Mouse (Mus musculus): ENCODE results near the gene Tmem212. TPM values are rescaled to one million over a fixed set of nuclear protein-coding genes. Genes with fewer than 3 reads are reported as not detected.
A peak's percentile ranks its signal among the peaks of the same experiment; 100 is the strongest.
"Not testable (repeated sequence)": the region's sequence is repeated elsewhere in the genome, so short reads cannot be mapped to it uniquely, and the experiment has no call there.

Gene Tmem212
- not detected in 2 replicates for polyA plus RNA-seq (2016; fragmentation: Nextera tagmentation; extraction: Ambion mirVana)

DNA sequence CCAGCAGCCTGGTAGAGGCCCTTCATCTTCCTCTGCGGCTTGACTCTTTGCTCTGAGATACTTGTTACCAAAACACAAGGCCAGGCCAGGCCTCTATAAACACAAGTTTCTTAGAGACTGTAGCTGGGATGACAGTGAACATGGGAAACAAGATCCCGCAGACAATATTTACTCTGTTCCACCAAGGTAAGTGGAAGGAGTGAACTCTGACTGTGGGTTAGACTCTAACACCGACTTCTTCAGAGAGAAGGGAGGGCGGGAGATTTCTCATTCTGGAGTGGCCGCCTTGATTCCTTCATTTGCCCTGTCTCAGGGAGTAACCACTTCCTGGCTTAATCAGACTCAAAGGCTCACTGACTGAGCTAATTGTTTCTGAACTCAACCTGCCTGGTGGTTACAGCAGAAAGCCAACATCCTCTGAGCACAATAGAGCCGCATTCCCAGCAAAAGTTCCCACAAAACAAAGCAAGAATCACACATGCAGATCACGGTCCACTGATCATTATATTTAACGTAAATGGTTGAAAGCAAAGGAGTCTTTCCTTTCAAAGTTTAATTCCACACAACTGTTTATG lies at the start of gene Tmem212:
Tmem212 (minus strand) TSS at position 51 of the 575 bp plus-strand sequence.
- H3K36me3 ChIP-seq, result no peaks in the 10 kb centered on the region
- 52% methylated on average over 8 of the region's 8 CpGs for WGBS (ENCODE audit: insufficient replicate concordance)
- H3K27me3 ChIP-seq (replicated peaks), result no peaks in the 10 kb centered on the region
- ATAC-seq, result no peak
- no peak within 1 kb of the TSS for H3K4me2 ChIP-seq
- no peaks in the 10 kb centered on the region for H3K9me3 ChIP-seq (replicated peaks)
- H3K4me1 ChIP-seq, result peaks cover 22% of the 10 kb centered on the region
- H3K9ac ChIP-seq, result no peak within 1 kb of the TSS
- no peak within 1 kb of the TSS for H3K4me3 ChIP-seq
- no peak within 1 kb of the TSS for H3K27ac ChIP-seq

DNA sequence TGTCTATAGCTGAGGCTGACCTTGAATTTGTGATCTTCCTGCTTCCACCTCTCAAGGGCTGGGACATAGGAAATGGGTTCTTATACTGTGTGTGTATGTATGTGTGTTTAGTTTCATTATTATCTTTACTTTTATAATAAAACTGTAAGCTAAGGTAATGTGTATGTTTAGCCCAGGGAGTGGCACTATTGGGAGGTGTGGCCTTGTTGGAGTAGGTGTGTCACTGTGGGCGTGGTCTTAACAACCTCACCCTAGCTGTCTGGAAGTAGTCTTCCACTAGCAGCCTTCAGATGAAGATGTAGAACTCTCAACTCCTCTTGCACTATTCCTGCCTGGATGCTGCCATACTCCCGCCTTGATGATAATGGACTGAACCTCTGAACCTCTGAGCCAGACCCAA lies 49.2 kb upstream of the Tmem212 start:
- H3K4me3 ChIP-seq; H3K36me3 ChIP-seq; H3K27me3 ChIP-seq (replicated peaks); ATAC-seq; H3K9ac ChIP-seq; H3K4me1 ChIP-seq; H3K27ac ChIP-seq; H3K4me2 ChIP-seq; H3K9me3 ChIP-seq (replicated peaks): not testable (repeated sequence)
- WGBS (ENCODE audit: insufficient replicate concordance), result 53% methylated on average over 2 of the region's 2 CpGs

DNA sequence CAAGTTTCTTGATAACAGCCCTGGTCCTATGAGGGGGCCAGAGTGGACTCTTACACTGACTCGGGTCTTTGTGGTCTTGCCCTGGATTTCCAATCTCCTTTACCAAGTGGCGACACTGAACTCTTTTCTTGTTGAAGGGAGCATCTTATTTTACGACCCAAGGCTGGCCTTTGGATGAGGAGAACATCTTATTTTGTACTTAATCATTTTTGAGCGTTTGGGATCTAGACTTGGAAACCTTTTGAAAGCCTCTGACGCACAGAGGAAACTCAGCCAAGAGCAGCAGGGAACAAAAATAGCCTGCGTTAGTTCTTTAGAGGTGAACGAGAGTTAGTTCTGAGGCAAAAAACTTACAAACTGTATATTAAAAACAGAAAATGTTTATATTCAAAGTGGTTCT lies 46.8 kb upstream of the Tmem212 start:
- Histone ChIP-seq H3K4me1 (peaks cover 15% of the 10 kb centered on the region; the same call in 1 of the 2 replicates), H3K4me3 (no peak overlapping the region), H3K9ac (no peak overlapping the region), H3K27me3 (replicated peaks) (peaks cover 16% of the 10 kb centered on the region), H3K36me3 (no peaks in the 10 kb centered on the region), H3K27ac (no peak overlapping the region), H3K9me3 (replicated peaks) (no peaks in the 10 kb centered on the region), H3K4me2 (no peak overlapping the region)
- no peak for ATAC-seq
- 74% methylated on average over 7 of the region's 7 CpGs for WGBS (ENCODE audit: insufficient replicate concordance)

DNA sequence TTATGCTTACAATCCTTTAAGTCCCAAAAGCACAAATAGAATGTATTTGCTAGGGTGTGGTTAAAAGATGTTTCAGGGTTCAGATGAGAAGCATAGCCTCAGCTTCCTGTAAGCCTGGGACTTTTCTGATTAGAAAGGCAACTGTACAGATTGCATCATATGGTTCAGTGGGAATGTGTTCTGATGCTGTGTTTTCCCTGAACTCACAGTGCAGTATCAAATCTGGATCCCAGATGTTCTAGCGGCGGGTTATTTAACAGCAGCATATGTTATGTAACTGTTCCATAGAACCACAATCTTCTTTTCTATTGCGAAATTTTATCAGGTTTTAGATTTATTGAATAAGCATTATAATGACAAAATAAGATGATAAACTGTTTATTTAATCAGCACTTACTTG lies 45.5 kb upstream of the Tmem212 start:
- Histone ChIP-seq H3K9ac (no peak overlapping the region), H3K9me3 (replicated peaks) (no peaks in the 10 kb centered on the region), H3K36me3 (no peaks in the 10 kb centered on the region), H3K4me3 (no peak overlapping the region), H3K4me2 (no peak overlapping the region), H3K27ac (no peak overlapping the region), H3K4me1 (peaks cover 18% of the 10 kb centered on the region; the same call in 1 of the 2 replicates), H3K27me3 (replicated peaks) (peaks cover 22% of the 10 kb centered on the region)
- 69% methylated on average over 3 of the region's 3 CpGs for WGBS (ENCODE audit: insufficient replicate concordance)
- ATAC-seq, result no peak

DNA sequence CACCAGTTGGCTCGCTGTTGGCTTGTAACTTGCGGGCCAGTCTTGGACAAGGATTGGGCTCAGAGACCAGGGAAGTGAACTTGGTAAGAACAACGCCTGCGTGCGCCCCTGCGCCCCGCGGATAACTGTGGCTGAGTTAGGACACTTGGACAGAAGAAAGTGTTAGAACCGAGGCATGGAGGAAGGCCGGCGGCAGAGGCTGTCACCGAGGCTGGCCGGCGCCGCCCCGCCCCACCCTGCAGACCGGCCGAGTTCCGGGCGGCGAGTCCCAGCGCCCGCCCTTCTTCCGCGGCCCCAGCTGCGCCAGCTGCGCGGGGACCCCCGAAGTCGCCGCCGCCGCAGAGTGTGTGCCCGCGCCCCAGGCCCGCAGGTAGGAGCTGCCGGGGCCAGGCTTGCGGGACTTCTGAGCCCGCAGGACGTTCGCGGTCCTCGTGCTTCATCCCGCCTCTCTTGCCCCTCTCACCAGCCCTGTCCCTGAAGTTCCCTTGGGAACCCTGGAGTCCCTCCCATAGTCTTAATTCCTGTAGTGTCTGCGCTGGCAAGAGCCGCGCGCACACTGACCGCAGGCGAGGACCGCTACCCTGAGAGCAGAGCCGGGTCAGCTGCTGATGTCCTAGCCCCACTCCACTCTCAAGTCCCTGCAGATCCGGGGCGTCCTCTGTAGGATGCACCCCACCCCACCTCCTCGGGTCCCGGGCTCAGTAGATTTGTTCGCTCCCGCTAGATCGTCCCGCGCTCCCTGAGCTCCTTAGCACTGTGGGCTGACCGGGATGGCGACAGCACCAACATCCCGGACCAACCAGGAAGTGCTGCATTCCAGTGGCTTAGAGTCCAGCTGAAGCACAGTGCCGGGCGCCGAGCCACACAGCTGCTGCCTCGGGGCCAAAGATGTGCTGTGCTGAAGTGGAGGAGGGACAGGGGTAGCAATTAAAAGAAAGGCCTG lies 42.5 kb upstream of the Tmem212 start, which contains the start of gene Pld1:
Pld1 (plus strand) TSS at position 315 of the 943 bp plus-strand sequence.
- no peaks in the 10 kb centered on the region for H3K36me3 ChIP-seq
- H3K9ac ChIP-seq, result peak within 1 kb of the TSS; percentile 62
- H3K4me3 ChIP-seq, result peak within 1 kb of the TSS; percentile 62

DNA sequence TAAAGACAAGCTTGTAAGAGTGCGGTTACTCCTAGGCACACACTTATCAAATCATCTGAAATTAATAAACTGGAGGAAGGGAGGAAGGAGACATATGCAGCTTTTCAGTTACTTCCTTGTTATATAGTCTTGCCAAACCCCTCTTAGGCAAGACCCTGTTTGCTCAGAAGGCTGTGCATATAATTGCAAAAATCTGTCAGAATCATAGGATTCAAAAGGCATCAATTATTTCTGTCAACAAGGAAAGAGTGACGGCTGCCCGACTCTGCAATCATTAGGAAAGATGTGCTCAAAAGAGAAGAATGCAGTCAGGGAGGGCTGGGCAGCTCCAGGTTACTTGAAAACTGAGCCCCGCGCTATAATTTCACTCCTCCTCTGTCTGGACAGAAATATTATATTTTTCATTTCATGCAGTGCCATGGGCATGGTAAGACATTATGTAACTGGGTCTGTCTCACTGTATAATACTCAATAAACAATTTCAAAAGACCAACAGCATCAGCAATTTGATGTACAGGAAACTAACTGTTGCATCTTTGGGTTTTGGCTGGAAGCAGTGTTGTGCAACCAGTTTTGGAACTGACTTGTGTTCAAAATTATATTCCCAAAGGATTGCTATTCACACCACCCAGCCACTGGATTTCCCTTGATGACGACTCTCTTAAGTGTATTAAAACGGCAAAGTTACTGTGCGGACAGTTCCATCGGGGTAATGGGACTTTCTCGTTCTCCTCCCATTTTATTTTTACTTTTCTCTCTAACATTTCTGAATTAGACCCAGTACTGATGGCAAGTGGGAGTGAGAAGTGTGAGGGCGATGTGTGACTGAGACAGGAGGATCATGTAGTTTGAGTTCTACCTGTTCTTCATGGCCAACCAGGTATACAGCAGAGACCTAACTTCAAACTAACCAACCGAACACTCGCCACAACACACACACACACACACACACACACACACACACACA lies 41.3 kb upstream of the Tmem212 start:
- H3K4me3 ChIP-seq, result no peak overlapping the region
- peaks cover 22% of the 10 kb centered on the region for H3K27me3 ChIP-seq (replicated peaks)
- no peak overlapping the region for H3K27ac ChIP-seq
- H3K9me3 ChIP-seq (replicated peaks), result no peaks in the 10 kb centered on the region
- WGBS (ENCODE audit: insufficient replicate concordance), result 76% methylated on average over 13 of the region's 13 CpGs
- ATAC-seq, result no peak
- peak overlapping the region; percentile 79 for H3K4me2 ChIP-seq
- no peaks in the 10 kb centered on the region for H3K36me3 ChIP-seq
- H3K9ac ChIP-seq, result no peak overlapping the region
- peaks cover 18% of the 10 kb centered on the region; the same call in 1 of the 2 replicates for H3K4me1 ChIP-seq

More for the DNA sequence above, 42.5 kb upstream of the Tmem212 start, which contains the start of gene Pld1:
- peak within 1 kb of the TSS; percentile 79 for H3K4me2 ChIP-seq
- no peaks in the 10 kb centered on the region for H3K9me3 ChIP-seq (replicated peaks)
- whole genome bisulfite sequencing (ENCODE audit: insufficient replicate concordance), result under 1% methylated on average over 67 of the region's 68 CpGs
- peaks cover 22% of the 10 kb centered on the region for H3K27me3 ChIP-seq (replicated peaks)
- ATAC-seq, result peak; percentile 69
- H3K4me1 ChIP-seq, result peaks cover 18% of the 10 kb centered on the region; the same call in 1 of the 2 replicates
- peak within 1 kb of the TSS; percentile 60 for H3K27ac ChIP-seq

DNA sequence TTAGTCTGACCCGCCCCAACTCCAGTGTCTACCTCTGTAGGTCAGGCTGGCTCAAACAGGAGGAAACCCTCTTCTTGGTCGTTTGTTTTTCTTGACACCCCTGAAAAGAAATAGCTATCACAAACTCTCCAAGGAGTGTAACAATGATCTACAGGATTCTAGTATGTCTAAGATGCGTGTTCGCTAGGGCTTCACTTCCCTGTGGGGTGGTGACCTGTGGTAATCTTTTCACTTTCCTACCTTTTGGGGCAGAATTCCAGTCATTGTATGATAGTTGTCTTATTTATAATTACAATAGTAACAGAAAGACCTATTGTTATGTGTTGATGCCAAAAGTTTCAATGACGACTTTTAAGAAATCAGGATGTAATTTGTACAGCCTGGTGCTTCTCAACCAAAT lies 40.6 kb upstream of the Tmem212 start:
- ATAC-seq, result no peak
- no peak overlapping the region for H3K4me2 ChIP-seq
- H3K27ac ChIP-seq, result no peak overlapping the region
- H3K36me3 ChIP-seq, result no peaks in the 10 kb centered on the region
- H3K9me3 ChIP-seq (replicated peaks), result no peaks in the 10 kb centered on the region
- no peak overlapping the region for H3K4me3 ChIP-seq
- WGBS (ENCODE audit: insufficient replicate concordance), result 70% methylated on average over 5 of the region's 5 CpGs
- no peak overlapping the region for H3K9ac ChIP-seq
- peaks cover 22% of the 10 kb centered on the region for H3K27me3 ChIP-seq (replicated peaks)
- peaks cover 18% of the 10 kb centered on the region; the same call in 1 of the 2 replicates for H3K4me1 ChIP-seq

DNA sequence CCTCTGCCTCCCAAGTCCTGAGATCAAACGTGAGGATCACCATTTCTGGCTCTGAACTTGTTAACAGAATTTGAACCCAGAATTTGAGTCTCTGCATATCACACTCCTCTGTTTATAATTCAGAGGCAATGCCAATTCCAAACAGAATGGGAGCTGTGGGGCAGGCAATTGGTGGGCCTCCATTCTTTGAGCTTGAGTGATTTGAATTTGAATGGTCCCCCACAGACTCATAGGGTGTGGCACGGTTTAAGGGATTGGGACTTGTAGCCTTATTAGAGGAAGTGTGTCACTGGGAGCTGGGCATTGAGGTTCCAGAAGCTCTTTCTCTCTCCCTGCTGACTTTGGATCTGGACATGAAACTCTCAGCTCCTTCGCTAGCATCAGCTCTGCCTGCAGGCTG lies 39.5 kb upstream of the Tmem212 start:
- Histone ChIP-seq H3K4me1 (peaks cover 18% of the 10 kb centered on the region; the same call in 1 of the 2 replicates), H3K9me3 (replicated peaks) (no peaks in the 10 kb centered on the region), H3K36me3 (no peaks in the 10 kb centered on the region), H3K4me2 (no peak overlapping the region), H3K9ac (no peak overlapping the region), H3K27ac (no peak overlapping the region), H3K4me3 (no peak overlapping the region), H3K27me3 (replicated peaks) (peaks cover 22% of the 10 kb centered on the region)
- no peak for ATAC-seq
- WGBS (ENCODE audit: insufficient replicate concordance), result 66% methylated on average over 3 of the region's 3 CpGs

DNA sequence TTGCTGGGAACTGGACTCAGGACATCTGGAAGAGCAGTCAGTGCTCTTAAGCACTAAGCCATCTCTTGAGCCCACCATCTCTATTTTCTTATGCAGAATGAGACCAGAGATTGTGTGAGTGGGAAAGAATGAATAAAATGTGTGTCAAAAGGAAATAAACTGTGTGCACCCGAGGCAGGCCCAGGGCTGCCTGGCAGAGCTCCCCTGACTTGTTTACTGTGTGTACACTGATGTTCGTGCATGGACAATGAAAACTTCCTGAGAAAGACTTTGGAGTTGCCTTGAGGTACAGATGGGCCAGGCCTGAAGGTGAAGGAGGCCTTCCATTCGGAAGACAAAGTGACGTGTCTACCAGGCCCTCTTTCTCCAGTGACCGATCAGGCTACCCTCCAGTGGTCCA lies 36.2 kb upstream of the Tmem212 start:
- H3K4me2 ChIP-seq, result no peak overlapping the region
- no peaks in the 10 kb centered on the region for H3K36me3 ChIP-seq
- no peaks in the 10 kb centered on the region for H3K4me1 ChIP-seq
- H3K27me3 ChIP-seq (replicated peaks), result peaks cover 1% of the 10 kb centered on the region; the same call in 1 of the 2 replicates
- no peaks in the 10 kb centered on the region for H3K9me3 ChIP-seq (replicated peaks)
- no peak for ATAC-seq
- 72% methylated on average over 5 of the region's 5 CpGs for WGBS (ENCODE audit: insufficient replicate concordance)
- no peak overlapping the region for H3K4me3 ChIP-seq
- H3K27ac ChIP-seq, result no peak overlapping the region
- no peak overlapping the region for H3K9ac ChIP-seq

DNA sequence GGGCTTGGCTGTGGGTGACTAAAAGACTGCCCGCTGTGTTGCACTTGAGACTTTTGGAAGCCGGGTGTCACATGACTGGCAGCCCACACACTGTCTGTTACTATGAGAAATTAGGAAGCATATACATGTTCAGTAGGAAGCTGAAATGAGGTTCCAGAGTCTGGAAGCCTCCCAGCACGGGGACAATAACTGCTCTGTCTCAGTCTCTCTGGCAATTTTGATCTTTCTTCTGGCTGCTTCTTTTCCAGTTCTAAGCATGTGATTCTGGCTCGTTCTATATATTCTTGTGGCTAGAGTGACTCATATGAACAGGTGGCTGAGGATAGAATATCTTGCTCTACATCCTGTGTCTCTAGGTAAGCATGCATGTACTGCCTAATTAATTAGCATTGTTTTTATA lies 33.1 kb upstream of the Tmem212 start:
- H3K4me2 ChIP-seq, result no peak overlapping the region
- H3K9me3 ChIP-seq (replicated peaks), result no peaks in the 10 kb centered on the region
- no peak overlapping the region for H3K27ac ChIP-seq
- no peak overlapping the region for H3K4me3 ChIP-seq
- no peaks in the 10 kb centered on the region for H3K36me3 ChIP-seq
- ATAC-seq, result no peak
- no peak overlapping the region for H3K9ac ChIP-seq
- 77% methylated on average over 4 of the region's 4 CpGs for WGBS (ENCODE audit: insufficient replicate concordance)
- H3K4me1 ChIP-seq, result peaks cover 3% of the 10 kb centered on the region; the same call in 1 of the 2 replicates
- no peaks in the 10 kb centered on the region for H3K27me3 ChIP-seq (replicated peaks)

DNA sequence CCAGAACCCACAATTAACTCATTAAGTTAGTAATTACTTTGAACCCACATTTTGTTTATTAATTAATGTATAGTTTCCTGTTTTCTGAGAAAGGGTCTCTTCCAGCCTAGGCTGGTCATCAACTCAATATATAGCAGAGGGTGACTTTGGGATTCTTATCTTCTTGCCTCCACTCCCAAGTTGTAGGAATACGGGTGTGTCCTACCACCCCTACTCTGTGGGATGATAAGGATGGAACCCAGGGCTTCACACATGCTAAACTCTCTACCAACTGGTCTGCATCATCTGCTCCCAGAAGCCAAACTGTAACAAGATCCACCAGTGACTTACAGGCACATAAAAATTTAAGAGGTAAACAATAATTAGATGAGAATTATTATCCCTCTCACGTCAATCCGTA lies 27.9 kb upstream of the Tmem212 start:
- WGBS (ENCODE audit: insufficient replicate concordance), result 47% methylated on average over 3 of the region's 3 CpGs
- no peak overlapping the region for H3K27ac ChIP-seq
- peak; percentile 65 for ATAC-seq
- no peaks in the 10 kb centered on the region for H3K27me3 ChIP-seq (replicated peaks)
- no peaks in the 10 kb centered on the region for H3K36me3 ChIP-seq
- no peak overlapping the region for H3K4me3 ChIP-seq
- H3K9me3 ChIP-seq (replicated peaks), result no peaks in the 10 kb centered on the region
- H3K9ac ChIP-seq, result no peak overlapping the region
- no peak overlapping the region for H3K4me2 ChIP-seq
- peaks cover 12% of the 10 kb centered on the region; the same call in 1 of the 2 replicates for H3K4me1 ChIP-seq
